Mouse (Mus musculus) c-Kit-positive CD71-positive TER-119-negative erythroid progenitor cells, embryonic 14.5 days (primary cell): Measurements from ENCODE around the gene Ano5.

Experiments used
- DNase-seq: peaks from one replicate; pipeline ENCODE4 v3.0.0-alpha.2; 2013; ENCODE audit warnings: low read depth

Gene Ano5

DNA sequence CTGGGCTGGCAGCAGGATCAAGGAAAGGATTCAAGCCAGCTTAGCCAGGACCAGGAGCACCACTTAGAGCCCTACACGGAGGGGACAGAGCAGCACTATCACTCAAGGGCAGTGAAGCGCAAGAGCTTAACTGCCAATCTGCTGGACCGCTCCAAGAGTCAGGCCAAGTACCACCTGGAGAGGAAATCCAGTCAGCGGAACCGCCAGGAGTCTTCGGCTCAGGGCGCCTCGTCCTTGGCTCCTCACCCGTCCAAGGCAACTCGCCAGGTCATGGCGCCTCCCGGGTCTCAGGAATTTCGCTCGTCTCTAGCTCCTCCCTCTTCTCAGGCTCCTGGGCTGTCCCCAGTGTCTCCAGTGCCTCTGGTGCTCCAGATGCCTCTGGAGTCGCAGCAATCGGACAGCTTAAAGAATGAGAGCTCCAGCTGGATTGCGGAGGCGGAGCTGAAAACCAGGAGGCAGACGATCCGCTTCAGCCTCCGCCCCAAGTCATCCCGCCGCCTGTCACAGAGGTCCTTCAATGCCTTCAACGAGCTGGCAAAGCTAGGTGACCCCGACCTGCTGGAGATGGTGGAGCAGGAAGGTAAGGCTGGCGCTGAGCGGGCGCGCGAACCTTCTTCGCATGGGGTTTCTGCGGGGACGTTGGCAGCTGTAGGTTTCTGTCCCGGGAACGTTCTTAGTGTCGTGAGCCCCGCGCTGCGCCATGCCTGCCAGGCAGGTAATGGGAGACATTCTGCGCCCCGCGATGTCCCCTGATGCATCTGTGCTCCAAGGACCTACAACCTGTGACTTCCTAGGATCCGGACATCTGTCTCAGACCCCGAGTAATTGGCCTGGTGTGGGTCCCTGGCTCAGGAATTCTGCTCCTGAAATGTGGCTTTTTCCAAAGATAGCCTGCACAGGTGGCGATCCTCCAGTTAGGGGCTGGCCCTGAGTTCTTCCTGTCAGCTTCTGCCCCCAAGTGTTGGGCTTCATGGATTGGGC lies at the start of gene Ano5:
TSS of gene Ano5 (plus strand) at position 359 of the 981 bp plus-strand sequence.
- no peak for DNase-seq

DNA sequence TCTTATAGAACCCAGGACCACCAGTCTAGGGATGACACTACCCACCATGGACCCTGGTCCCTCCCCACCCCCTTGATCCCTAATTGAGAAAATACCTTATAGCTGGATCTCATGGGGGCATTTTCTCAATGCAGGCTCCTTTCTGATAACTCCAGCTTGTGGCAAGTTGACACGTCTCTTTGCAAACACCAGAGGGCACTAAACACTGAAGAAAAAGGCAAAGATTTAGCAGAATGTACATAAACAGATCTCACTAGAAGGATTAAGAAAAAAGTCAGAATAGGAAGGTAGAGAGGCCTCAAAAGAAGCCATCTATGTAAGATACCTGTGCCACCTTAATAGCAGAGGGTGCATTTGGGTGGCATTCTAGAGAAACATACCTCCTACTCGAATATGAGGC lies 11.4 kb upstream of the Ano5 start:
- no peak for DNase-seq

DNA sequence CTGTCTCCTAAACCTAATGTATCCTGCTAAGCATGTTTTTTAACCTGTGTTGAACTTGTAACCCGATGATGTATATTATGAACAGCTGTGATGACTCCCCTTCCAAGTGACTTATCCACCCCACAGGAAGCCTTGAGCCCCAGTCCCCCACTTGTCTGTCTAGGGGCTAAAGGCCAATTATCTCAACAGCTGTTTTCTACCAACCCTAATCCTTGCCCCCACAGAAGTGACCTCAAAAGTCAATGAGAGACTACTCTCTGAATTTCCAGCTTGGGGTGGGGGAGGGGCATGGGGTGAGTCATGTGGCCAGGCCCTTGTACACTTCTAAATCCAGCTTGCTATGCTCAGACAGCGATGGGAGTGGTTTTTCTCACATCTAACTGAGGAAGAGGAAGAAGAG lies 6.9 kb upstream of the Ano5 start:
- no peak for DNase-seq

DNA sequence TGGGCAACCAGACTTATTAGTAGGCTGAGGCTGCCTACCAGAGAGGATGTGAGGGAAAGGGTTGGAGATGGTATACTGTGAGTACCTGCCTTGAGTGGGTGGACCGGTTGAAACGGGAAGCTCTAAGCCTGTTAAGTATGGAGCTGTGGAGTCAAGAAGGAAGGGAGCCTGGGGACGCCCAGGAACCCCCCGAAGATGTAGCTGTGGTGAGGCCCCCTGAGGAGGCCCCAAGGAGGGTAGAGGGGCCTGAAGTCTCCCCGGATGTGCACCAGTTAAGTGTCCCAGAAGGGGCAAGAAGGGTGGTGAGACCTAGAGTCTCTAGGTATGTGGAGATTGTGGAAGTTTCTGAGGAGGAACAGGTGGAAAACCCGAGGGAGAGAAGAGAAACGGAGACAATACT lies 682 bp upstream of the Ano5 start:
- no peak for DNase-seq

DNA sequence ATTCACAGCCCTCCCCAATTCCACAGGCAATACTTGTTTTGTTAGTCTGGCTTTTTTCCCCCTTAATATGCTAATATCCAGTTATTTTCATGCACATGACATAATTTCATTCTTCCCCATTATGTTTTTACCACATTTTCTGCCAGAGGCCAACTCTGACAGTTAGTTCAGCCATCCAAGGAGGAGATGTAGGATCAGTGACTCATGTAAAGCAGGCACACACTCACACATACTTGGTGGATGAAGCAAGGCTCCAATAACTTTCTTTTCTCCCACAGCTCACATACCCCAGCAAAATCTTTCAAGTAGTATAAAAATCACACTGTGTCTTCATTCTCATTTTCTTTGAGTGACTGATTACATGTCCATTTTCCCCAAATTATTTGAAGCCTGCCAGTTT lies 28.5 kb downstream of the Ano5 start:
- no peak for DNase-seq

DNA sequence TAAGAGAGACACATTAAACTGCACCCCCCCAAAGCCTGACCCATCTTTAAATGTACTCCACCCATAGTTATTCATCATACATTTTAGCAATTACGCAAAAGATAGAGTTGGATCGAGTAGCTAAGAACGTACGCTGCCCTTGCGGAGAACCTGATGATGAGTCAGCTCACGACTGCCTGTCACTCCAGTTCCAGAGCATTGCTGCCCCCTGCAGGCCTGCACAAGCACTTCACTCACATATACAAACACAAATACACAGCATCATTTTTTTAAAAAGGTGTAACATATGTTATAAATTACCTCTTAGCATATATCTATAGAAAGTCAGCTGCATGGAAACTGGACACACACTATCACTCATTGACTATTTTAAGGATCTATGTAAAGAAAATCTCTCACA lies 29.9 kb downstream of the Ano5 start:
- DNase-seq = no peak

DNA sequence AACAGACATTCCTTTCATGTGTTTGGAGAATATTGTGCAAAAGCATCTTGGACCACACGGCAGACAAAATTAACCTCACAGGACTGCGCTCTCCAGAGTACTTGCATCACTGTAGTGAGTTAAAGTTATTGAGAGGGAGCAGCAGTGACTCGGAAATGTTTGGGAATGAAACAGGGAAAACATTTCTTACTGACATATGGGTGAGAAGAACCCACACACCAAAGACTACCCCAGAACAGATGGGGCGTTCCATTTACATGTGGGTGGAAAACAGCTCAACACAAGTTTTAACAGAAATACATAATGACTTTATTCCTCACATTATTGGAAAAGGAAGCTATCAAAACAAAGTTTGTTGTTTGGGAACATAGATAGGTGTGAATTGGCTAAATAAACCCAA lies 89.2 kb downstream of the Ano5 start:
- DNase-seq = no peak

DNA sequence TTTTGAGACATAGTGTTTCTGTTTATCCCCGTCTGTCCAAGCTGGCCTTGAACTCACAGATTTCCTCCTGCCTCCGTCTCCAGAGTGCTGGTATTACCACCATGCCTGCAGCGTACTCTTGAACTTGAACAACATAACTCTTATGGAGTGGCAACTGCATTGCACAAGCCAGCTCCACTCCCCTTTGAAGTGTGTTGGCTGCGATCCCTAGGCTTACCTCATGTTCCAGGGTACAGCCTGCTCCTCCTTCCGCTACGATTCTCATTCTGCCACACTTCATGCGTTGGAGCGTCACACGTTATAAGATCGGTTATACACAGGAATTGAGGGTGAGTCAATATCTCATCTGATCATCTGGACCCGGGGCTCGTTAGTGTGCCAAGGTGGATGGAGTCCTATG lies 92.9 kb downstream of the Ano5 start:
- no peak for DNase-seq

DNA sequence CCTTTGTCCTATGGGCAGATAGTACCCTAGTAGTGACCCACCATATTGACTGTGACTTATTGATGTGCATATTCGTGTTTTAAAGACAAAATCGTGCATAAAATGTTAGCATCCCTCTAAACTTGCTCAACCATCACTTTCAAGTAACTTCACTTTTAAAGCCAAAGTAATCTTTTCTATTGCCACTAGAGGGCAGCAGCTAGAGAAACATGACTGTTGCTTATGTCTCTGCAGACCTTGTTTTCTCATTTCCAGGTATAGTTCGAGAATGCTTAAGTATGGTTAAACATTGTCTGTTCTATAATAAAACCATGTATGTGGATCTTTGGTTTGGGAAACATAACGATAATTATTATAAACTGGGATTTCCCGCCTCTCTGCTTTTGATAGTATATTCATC lies 103.6 kb downstream of the Ano5 start:
- DNase-seq = peak; percentile 3

DNA sequence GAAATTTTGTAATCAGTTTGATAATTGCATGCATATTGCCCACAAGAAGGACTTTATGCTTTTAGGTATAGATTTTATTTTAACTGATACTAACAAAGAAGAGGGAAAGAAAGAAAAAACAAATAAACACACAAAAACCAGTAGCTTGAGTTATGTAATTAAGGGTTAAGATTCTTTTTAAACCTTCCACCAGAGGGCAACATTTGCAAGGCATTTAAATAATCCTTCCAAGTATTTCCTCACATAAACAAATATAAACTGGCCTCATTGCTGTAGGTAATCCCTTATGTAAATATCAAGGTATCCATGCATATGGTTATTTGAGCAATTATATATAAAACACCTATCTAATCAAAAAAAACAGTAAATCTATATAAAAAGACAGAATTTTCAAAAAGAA lies 107.1 kb downstream of the Ano5 start:
- DNase-seq = peak; percentile 3

DNA sequence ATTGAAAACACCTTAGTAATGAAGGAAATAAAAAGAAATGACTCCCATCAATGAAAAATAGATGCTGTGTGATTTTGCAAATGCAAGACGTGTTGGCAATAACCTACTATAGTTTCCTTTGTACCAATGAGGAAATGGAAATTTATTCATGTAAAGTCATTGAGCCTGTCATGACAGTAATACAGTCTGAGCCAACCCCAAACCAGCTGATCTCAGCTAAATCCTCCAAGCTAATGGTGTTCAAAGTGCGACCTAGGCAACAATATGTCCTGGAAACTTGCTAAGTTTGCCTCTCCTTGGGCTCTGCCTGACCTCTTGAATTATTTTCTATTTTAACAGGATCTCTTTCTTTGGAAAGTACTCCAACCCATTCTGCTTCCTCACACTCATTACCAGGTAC lies 107.6 kb downstream of the Ano5 start:
- DNase-seq = no peak

DNA sequence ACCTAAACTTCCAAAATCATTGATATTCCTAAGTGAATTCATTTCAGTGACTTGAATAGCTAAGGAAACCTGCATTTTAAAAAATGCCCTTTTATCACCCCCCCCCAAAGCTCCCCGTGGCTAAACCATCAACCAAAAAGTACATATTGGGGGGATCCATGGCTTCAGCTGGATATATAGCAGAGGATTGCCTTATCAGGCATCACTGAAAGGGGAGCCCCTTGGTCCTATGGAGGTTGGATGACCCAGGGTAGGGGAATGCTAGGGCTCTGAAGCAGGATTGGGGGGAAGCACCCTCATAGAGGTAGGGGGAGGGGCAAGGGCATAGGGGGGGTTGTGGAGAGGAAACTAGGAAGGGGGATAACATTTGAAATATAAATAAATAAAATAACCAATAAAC lies 109.1 kb downstream of the Ano5 start:
- no peak for DNase-seq

DNA sequence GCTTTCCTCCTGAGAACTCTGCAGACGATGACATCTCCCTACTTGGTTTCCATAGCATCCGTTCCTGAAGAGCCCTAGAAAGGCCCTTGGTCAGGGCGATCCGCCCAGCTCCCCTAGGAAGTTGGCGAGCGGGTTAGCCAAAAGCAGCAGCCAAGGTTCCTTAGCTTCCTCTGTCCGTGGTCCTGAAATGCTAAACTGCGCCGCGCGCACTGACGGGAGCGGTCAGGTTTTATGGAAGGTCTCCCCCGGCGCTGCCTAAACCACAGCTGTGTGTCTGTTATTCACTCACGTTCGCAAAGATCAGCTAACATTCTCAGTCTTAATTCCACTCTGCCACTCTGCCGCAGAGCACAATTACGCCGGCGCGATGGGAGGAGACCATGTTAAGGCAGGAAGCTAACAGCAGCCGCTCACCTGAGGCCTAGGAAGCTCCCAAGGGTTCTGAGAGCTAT lies 110.9 kb downstream of the Ano5 start, which contains the start of gene Slc17a6:
TSS of gene Slc17a6 (plus strand) at position 313 of the 452 bp plus-strand sequence.
- DNase-seq = peak; percentile 20

DNA sequence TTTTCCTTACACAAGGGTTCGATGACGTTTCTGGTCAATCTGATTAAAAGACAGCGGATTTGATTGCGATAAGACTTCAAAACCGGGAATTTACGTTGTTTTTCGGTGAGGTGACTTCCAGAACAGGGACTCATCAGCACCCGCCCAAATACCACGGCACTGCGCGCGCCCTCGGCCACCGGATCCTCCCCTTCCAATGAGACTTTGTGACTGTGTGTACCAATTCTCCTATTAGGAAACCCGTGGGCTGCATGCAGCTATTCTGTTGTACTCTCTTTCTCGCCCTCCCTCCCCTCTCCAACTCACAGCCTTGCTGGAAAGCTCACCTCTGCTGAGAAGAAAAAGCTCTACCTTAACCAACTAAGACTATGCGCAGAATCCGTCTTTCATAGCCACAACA lies 111.4 kb downstream of the Ano5 start:
- no peak for DNase-seq

DNA sequence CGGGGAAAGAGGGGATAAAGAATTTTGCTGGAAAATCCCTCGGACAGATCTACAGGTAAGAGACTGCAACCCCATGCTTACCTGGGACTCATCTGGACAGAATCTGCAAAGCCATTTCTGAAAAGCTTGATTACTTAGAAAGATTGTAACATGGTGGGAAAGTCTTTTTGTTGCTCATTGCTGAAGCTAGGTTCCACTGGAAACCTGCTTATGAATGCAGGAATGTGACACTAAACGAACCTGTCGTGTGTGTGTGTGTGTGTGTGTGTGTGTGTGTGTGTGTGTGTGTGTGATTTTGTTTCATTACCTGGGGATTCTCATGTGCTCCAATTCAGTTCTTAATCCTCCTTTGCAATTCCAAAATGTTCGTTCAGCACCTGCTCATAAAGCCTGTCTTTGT lies 111.8 kb downstream of the Ano5 start:
- no peak for DNase-seq

DNA sequence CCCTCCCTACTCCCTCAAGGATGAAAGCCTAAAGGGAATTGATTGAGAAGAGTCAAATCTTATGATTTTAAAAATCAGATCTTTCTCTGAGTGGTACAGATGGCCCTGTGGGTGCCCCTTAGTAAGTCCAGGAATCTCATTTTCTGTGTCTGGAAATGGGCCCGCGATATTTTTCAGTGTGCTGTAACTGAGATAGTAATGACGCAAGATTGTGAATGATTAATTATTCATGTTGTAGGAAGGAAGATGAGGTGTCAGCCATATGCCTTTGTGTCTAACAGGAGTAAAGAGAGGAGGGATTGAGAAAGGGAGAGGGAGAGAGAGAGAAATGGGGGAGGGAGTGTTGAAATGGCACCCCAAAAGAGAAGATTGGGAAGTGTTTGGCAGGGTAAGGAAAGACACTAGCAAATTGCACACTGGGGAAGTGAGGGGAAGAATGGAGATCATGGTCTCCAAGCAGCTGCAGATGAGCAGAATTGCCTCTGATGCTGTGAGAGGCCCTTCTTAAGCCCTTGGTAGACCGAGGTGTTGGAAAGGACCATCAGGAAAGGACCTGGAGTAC lies 113.6 kb downstream of the Ano5 start:
- DNase-seq = no peak

DNA sequence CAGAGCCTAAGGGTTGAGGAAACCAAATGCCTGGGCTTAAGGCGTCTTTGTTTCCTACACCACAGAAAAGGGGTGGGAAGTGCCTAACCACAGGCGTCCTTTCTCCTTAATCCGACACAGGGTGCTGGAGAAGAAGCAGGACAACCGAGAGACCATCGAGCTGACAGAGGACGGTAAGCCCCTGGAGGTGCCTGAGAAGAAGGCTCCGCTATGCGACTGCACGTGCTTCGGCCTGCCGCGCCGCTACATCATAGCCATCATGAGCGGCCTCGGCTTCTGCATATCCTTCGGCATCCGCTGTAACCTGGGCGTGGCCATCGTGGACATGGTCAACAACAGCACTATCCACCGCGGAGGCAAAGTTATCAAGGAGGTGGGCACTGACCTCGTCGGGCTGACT lies 114.3 kb downstream of the Ano5 start:
- no peak for DNase-seq

DNA sequence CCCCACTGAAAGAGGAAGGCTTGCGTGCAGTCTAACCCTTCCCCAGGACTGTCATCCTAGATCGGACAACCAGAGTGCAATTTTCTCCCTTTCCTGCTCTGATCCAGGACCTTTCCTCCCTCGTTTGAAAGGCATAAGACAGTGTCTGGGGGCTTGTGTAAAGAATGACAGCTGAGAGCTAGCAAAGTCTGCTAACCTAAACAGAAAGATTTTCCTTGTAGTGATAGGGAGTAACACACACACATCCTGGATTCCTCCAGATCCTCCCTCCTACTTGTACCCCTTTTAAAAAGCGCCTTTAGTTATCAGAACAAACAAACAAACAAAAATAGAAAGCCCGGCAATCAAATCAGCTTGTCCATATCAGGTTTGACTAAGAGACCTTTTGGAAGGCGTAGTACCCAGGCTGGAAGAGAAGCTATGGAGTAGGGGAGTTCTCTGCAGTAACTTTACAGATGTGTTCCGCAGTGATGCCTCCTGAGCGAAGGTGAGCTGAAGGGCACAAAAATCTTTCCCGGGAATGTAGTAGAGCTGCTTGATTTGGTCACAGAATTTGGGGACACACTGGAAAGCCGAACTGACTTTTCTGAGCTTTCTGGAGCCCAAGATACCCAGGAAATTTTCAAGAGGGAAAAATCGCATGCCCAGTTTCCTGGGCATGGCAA lies 114.9 kb downstream of the Ano5 start:
- no peak for DNase-seq

DNA sequence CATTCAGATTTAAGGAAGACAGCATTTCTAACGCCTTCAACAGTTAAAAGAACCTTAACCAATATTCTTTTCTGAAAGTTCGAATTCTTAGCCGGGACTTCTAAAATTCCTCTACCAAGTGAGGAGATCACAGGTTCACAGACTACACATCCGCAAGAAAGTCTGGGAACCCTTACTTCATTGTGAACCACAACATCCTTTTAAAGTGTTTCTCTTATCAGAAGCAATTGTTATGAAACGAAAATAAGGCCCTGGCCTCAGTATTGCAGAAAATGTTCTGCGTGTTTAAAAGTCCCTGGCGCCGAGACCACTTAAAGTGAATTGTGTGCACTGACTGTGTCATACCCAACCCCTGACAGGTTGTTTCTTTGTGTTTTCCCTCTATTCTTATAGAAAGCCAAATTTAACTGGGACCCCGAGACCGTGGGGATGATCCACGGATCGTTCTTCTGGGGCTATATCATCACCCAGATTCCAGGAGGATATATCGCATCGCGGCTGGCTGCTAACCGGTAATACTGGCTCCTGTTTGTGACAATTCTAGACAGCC lies 115.7 kb downstream of the Ano5 start:
- no peak for DNase-seq

DNA sequence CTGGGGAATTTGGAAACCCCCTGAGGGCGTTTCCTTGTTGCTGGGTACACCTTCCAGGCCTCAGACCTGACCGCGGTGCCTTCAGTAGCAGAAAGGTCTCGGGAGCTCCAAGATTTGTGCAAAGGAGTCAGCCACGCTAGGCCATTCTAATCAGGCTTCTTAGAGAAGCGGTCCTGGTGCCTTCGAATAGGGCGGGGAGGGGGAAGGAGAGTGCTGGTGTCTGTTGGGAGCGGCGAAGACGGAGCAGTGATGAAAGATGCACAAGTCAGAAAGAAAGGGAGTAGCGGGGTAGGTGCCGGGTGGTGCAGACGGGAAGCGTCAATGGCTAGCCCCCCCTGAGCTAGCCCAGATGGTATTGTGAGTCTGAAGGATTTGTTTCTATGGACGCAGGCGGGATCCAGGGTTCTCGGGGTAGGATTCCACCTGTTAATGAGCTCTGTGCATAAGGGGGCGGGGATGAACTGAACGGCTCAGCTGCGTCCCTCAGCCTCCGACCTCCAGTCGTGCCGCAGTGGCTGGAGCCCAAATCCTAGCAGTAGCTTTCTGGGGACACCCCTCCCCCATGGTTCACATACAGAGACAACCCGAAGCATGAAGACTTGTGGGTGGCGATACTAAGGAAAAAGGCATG lies 116.3 kb downstream of the Ano5 start:
- DNase-seq = no peak

DNA sequence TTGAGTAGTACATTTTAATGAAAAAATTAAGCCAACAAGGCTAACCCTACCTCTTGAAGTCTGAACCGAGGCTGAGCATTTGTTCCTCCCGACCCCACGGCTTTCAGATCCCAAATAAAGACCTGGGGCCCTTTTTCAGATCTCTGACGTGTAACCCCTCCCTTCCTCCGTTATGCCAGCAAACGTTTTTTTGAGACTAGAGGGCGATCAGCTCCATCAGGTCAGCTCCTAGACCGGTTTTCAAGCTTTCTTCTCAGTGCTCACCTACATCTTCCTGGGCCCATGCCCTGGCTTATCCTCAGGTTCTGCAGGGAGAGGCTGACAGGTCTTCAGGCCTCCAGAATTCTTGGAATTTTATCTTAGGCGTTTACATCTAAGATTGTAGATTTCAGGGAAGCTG lies 116.8 kb downstream of the Ano5 start:
- DNase-seq = no peak

DNA sequence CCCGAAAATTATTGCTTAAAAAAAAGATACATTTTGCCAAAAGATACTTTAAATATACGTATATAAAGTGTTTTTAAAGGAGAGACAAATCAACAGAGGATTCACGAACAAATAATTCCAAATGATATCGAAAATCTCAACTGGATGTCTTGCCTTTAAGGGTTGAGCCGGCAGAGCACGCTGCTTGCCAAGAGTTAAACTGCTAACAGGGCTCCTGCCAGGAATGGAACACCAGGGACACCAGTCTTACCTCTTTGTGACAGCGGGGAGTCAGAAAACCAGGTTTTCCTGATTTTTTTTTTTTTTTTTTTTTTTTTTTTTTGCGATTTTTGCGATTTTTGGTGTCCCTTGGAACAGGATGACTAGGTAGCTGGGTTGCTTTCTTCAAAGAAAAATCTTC lies 117.5 kb downstream of the Ano5 start:
- no peak for DNase-seq
